Mouse (Mus musculus) right cerebral cortex, postnatal 10 days (tissue): ENCODE measurements around the gene Phtf1.

Experiments used
- DNase-seq, 2 experiments: peaks; one replicate each; pipeline ENCODE4 v3.0.0; 2021; ENCODE audit warnings: low spot score in 2 of 2

Gene Phtf1

DNA sequence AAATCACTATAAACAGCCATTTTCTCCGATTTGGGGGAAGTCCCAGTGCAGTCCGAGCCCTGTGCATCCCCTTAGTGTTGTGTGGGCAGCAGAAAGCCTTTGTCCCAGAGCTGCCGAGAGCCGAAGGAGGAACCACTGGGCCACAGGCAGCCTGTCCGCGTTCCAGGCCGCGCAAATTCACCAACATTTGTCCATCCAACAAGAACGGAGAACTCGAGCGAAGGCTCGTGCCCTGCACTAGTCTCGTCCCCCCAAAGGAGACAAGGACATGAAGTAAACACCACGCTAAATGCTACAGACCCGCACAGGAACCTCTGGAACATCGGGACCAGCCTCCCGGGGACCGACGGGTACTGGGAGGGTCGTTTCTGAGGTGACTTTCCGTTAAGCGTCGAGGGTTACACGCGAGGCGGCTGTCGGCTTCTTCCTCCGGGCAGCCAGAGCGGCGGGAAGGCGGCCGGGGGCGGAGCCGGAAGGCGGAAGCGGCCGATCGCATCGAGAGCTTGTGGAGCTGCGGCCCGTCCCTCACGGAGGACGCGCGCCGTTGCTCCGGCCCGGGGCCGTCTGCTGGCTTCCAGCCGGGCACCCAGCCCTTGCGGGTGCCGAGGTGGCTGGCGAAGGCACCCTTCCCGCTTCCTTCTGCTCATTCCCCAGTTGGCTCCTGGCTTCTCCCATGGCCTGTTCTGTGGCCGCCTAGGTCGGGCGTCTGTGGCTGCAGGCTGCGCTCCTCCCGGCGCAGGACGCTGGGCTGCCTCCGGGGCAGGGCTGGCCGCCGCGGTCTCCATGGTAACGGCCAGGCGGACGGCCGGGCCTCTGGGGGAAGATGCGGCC lies at the start of gene Phtf1:
Gene Phtf1, plus strand, starts transcription at position 250 of the 831 bp plus-strand sequence.
- DNase-seq = peak; percentile 88 to 89

DNA sequence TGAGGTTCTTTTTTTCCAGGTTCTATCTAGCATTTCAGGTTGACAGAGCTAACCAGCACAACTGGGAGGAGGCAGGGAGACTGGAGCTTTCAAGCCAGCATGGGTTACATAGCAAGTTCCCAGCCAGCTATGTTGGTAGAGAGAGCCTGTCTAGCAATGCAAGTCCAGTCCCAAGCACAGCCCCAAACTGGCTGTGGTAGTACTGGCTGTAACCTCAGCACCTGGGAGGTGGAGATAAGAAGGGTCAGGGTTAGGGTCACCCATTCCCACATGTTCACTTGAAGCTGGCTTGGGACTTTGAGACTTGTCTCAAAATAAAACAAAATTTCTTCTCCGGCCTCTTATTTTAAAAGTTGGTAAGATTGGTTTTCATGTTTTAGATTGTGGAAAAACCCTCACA lies 47.8 kb upstream of the Phtf1 start:
- no peak for DNase-seq

DNA sequence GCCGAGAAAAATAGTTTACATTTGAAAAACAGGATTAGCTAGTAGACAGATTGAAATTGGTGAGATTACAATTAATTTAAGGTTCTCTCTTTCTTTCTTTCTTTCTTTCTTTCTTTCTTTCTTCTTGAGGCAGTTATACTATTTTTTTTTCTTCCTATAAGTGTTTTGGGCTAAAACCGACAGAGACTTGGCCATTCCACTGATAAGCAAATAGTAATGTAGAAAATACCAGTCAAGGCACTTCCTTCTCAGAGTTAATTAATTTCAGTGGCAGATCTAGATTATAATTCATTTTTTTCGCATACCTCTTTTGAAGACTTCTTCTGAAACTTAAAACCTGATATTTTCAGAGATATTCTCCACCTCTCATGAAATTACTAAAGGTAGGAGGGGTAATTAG lies 42.6 kb upstream of the Phtf1 start:
- DNase-seq = no peak

DNA sequence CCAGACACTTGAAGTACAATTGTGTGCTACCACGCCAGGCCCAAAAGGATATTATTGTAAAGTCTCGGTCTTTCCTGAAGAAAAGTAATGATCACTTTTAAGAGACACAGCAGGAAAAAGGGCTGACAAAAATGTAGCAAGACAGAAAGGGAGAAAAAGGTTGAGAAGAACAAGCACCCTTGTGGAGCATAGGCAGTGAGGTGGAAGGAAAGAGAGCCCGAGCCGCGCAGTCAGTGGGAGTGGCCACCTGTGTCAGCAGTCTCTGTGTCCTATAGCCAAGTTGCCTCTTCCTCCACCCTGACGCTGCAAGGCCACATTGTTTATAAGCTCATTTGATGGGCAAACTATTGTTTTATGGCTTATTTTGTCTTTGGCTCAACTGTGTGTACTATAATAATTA lies 40.4 kb upstream of the Phtf1 start:
- peak in 1 of 2 experiments; percentile 39 for DNase-seq

DNA sequence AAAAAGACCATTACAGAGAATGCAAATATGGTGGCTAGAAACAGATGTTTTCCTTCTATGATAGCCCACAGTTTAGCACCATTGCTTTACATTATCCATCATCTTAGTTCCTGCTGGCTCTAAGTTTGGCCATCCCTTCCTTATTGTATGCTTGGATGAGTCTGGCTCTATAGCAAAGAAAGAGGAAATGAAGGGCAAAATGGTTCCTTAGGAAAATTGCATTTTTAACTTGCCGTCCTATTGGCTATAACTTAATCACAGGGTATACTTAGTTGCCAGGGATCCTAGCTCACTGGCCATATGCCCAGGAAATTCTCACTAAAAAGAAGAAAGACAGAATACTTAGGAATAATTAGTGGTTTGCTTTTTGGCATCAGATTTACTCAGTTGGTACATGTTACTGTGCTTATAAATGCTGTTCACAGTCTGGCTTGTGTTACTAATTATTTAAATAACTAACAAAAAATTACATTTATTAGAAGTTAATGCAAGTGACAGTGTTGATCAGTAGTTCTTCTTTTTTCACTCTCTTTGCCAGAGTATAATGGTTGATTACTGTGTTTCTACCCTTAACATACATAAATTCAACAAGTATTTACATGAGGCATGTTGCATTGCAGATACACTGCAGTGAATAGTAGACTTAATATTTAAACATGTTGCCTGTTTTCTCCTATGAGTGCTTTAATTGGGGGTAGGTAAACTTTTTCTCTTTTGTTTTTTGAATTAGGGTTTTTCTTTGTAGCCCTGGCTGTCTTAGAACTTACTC lies 22.9 kb upstream of the Phtf1 start:
- peak; percentile 76 to 82 for DNase-seq

DNA sequence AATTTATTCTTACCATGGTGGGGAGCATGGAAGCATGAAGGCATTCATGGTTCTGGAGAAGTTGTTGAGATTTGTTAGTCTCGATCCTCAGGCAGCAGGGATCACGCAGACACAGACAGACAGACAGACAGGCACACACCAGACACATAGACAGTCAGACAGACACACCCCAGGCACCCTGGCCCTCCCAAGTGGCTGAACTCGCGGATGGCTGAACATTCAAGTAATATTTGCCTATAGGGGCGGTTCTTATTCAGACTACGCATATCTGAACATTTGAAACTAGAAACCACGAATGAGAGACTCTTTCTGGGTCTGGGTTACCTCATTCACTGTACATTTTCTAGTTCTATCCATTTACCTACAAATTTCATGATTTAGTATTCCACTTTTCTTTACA lies 19.2 kb upstream of the Phtf1 start:
- DNase-seq = no peak

DNA sequence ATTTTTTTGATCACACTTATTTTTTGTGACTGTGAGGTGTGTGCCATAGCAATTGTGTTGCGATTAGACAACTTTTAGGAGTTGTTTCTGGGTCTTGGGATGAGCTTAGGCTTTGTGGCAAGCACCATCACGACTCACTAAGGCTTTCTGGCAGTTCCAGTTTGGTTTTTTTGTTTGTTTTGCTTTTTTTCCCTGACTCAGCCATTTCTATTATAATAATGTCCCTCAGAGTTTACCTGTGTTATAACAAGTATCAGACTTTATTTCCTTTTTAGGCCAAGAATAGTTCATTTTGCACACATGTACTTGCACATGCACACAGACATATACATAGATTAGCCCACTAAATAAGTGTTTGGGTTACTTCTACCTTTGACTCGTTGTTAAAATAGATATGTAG lies 7.3 kb upstream of the Phtf1 start:
- no peak for DNase-seq

DNA sequence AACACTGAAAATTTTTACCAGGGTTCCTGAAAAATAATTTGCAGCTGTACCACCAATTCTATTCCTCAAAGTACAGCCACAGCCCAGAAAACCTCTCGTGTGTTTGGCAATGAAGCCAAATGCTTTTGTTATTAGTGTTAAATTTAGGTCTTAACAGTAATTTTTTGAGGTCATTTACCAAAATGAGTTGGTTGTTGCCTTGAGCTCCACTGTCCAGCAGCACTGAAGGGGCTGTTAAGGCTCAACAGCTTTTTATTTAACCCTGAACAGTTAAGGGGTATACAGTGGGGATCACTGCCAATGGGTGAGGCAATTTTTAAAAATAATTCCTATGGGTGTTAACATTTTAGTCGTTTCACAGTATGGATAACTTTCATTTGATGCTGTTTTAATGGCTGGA lies 679 bp upstream of the Phtf1 start:
- DNase-seq = no peak

DNA sequence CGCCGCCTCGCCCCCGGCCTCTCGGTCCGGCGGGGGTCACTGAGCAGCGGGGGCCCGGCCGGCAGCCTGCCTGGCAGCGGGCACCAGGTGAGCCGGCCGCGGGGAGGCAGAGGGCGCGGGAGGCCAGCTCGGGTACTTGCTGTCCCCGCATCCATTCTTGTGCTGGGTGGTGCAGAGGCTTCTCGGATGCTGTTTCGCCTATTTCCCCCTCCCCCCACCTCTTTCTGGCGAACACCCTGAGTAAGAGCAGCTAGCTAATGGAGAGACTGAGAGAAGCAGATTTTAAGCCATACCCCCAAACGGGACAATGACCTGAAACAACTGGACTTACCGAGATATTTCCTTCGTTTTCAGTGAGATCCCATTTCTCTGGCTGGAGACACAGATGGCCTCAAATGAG lies 791 bp downstream of the Phtf1 start:
- peak; percentile 78 to 79 for DNase-seq

DNA sequence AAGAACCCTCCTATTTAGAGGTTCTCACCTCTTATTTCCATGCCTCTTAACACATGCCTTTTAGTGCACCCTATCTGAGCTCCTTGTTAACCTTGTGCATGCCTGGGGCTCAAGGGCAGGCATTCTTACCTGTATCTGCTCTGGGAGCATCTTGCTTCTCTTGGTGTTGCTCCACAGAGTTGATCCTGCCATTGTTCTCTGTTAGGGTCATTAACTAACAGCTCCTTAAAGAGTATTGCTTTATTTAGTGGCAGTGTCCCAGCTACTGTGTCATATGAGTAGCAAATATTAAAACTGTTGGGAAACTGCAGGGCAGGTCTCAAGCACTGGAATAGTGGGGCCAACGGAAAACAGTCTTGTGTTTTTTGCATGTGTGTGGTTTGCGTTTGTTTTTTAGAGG lies 3.2 kb downstream of the Phtf1 start:
- no peak for DNase-seq

DNA sequence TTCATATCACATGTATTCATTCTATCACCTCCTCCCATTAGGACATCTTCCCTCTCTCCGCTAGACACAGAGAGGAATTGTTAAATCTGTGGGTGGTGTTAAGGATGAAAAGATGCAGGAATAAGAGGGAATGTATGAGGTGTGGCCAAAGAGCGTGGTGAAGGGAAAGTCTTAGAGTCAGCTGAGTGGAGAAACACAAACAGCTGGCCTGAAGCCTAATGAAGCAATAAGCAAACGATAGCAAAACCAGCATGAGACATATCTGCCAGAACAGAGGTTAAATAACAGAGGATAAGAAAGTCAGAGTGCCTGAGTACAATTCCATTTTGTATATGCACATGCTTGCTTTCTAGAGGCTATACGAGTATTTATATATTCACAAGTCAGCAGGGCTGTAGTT lies 16.6 kb downstream of the Phtf1 start:
- DNase-seq = no peak

DNA sequence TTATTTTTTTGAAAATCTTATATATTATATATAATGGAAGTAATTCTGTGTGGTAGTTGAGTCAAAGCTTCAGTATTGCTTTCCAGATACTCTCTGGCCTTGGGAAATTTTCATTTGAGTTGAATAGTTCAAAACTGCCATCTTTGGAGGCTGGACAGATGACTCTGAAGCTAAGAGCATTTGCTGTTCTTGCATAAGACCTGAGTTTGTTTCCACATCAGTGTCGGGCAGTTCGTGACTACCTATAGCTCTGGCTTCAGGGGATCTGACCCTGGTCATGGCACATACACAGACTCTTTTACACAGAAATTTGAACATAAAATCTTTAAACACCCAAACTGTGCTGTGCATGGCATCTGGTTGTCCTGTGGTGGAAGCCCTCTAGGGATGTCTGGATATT lies 17.3 kb downstream of the Phtf1 start:
- no peak for DNase-seq

DNA sequence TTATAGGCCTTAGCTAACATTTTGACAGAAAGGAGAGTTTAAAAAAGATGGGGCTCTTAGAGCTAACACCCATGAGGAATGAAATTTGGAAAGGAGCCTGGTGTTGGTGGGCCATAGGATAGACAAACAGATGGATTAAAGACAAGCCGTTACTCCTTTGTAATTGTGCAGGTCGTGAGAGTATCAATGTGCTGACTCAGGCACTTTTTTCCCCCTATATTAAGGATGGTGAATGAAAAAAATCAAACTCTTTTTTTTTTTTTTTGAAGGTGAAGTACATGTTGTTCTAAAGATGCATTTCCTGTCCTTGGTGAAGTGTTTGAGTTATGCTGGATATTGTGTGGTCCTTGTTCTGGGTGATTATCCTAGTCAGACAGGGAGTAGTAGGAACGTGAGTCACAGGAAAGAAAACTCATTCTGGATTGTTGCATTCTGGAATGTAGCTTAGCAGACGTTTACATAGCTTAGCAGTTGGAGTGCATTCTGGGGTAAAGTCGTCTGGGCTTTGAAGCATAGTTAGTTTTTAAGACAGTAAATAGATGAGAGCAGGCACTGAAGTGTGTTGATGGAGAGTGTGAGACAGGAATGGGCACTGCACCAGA lies 20.0 kb downstream of the Phtf1 start:
- DNase-seq = no peak

DNA sequence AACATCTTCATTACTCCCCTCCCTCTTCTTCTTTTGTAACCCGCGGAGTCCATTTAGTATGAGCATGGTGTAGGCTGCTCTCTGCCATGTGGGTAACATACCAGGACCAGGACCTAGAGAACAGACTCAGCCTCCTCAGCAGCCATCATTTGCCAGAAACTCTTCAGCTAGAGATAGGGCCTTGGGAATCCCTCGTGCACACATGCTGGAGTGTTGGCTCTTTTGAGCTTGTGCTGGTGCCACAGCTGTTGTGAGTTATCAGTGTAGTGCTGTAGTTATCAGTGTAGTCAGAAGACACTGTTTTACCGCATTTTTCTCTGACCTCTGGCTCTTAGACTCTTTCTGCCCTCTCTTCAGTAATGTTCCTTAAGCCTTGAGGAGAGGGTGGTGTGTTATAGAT lies 21.4 kb downstream of the Phtf1 start:
- no peak for DNase-seq

DNA sequence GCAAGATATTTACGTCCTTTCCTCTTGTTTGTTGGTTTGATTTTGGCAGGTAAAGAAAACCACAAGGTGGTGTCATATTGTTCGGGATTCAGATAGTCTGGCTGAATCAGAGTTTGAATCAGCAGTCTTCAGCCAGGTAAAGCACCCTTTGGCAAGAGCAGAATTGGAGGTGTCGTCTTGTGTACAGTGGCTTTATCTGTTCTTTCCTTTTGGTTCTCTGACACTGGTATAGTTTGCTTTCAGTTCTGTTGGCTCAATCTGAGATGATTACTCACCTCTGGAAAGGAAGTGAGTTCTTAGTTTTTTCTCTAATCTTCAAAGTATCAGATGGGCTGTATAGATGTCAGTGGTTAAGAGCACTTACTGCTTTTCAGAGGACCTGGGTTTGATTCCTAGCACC lies 23.4 kb downstream of the Phtf1 start:
- DNase-seq = no peak

DNA sequence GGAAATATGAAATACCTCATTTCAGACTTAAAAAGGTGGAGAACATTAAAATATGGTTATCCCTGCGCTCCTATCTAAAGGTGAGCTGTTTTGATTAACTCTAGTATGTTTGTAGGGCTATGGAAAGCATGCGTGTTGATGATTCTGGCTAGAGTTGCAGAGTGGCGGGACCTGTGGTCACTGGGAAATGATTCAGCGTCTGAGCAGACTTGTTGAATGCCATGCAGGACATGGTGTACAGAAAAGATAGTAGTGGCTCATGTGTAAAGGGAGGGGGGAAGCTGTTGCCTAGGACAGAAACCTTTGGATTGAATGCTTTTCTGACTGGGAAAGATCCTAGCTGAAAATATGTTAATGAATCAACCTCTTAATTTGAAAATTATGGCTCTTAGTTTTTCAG lies 30.8 kb downstream of the Phtf1 start:
- DNase-seq = no peak

DNA sequence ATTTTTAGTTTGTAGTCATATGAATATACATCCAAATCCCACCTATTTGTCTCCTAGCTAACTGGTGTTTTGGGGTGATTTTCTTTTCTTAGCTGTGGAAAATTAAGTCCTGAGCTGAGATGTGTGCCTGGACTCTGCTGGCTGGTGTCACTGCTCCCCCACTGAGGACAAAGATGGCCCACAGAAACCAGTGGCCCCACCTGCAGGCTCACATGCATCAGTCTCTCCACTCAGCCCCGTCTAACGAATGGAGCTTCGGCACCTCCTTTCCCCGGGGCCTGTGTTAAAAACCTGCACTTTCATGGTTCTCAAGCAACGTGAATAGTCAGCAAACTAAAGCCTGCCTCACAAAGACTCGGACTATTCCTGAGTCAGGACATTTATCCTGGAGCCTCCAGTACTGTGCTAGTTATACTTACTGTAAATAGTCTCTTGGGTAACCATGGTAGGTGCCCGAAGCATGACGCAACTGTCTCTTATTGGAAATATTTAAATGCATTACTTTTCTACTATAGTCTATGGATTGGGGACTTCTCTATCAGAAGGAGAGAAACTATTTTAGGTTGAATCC lies 39.1 kb downstream of the Phtf1 start:
- DNase-seq = no peak

DNA sequence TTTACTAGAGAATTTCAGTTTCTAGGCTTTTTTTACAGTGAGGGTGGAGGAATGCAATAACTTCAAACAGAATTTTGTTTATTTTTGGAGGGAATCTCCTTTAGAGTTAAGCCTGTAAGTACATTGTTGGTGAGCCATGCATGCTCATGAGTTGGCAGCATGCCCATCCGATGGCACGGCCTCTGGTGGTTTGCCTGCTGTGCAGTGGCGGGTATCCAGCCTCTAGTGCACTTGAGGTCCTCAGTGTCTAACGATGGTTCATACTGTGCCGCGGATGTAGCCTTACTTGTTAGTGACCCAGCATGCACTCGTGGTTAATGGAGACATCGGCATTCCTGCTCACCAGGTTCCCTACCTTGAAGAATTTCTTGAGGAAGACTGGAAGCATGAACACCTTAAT lies 39.6 kb downstream of the Phtf1 start:
- peak; percentile 75 for DNase-seq

DNA sequence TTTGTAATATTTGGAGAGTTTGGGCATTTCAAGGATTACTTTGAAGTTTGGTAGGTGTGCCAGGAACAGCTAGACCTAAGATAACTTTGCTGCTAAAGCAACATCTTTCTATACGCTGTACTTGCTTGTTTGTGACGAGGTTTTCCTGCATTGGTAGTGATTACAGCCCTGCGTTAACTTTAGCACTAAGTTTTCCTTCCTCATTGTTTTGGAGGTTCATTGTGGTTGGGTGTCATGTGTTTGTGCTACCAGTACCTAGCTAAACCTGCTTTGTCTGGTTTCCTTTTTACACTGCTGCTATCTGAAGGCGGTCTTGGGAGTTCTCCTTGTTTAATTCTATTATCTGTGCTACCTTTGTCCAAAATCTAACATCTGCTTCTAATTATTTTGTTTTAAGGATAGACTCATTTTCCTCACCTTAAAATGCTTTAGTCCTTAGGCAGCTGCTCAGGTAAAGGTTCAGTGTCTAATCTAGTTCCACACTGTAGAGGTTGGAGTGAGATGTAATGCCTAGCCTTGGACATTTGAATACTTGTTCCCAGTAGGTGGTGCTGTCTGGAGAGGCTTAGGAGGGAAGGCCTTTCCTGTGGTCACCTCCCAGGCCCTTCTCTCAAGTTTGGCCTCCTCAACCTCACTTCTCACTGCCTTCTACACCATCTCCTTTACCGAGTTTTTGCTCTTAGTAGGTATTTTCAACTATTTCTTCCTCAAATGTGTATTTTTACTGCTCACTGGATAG lies 42.2 kb downstream of the Phtf1 start:
- DNase-seq = no peak

DNA sequence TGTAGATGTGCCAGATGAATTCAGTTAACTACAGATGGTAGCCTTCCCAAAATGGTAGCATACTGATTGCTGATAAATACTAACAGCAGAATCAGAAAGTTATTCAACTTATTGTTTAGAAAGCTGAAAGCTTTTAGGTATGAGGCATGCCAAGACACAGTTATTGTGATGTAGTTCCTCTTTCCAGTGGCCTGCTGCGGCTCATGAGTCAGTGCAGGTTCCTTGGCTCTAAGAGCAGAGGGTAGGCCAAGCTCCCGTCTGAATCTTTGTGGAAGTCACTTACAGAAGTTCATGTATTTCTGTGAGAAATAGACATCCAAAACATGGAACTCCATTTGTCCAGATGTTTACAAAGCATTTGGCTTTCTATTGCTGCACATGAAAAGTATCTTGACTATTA lies 44.1 kb downstream of the Phtf1 start:
- DNase-seq = no peak

DNA sequence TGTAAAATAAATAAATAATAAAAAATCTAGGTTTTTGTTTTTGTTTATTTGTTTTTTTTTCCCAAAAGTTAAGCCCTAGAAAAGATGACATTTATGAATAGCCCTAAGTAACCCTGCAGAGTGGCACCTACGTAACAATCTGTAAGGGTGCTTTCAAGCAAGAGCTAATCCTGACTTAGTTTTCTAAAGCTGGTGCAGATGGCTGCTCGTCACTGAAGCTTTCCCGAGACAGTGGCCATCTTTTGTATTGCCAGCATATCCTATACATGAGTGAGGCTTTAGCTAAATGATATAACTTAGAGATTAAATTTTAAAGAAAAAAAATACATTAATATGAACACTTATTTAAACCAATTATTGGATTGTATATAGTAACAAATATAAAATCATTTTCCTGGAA lies 50.0 kb downstream of the Phtf1 start:
- DNase-seq = no peak

DNA sequence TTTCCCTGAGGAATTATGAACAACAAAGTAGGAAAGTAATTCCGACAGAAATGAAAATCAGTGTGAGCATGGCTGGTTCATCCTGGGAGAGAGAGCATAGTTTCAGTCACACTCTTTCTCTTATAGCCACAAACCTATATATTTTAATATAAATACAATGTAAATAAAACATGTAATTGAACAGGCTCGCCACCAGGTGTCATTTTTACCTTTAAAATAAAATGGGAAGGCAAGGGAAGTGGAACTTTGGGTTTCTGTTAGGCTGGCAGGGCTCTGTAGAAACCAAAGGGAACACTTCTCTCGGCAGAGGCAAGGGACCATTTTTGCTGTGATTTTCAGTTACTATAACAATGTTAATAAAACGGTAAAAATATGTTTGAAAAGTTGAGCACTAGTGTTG lies 51.5 kb downstream of the Phtf1 start:
- DNase-seq = no peak
